Mouse (Mus musculus): ENCODE results near the gene Snrk. TPM values are rescaled to one million over a fixed set of nuclear protein-coding genes. Genes with fewer than 3 reads are reported as not detected.

The Snrk gene
- polyA plus RNA-seq, 1 experiment from 2014 or later, result 57.6 TPM

GRCm38 (mm10) chr9:122216945-122217529 lies 100.0 kb downstream of the Snrk start:
- no peak overlapping the region for H3K4me2 ChIP-seq (replicated peaks)
- H3K9ac ChIP-seq, result no peak overlapping the region
- no peaks in the 10 kb centered on the region for H3K9me3 ChIP-seq
- ATAC-seq (ENCODE audit: insufficient number of reproducible peaks, insufficient read depth, low FRiP score, low TSS enrichment), result no peak
- H3K4me3 ChIP-seq, result no peak overlapping the region
- H3K36me3 ChIP-seq, result no peaks in the 10 kb centered on the region; the same call in 1 of the 2 replicates
- no peak overlapping the region for H3K27ac ChIP-seq
- peaks cover 6% of the 10 kb centered on the region; the same call in 1 of the 2 replicates for H3K4me1 ChIP-seq
- WGBS, result 77% methylated on average over 7 of the region's 7 CpGs
- H3K27me3 ChIP-seq, result no peaks in the 10 kb centered on the region

Other genes starting within 250 kb of the Snrk start
- 0.22 and 0.27 TPM in 2 replicates for gene Ackr2, start 218.9 kb upstream of the Snrk start, polyA plus RNA-seq (2016; fragmentation: Nextera tagmentation; extraction: Ambion mirVana)
- not detected in 2 replicates for gene Cyp8b1, start 201.0 kb upstream of the Snrk start, polyA plus RNA-seq (2016; fragmentation: Nextera tagmentation; extraction: Ambion mirVana)
- 2.1 and 2.2 TPM in 2 replicates for gene Fam198a, start 166.3 kb upstream of the Snrk start, polyA plus RNA-seq (2016; fragmentation: Nextera tagmentation; extraction: Ambion mirVana)
- gene Pomgnt2, start 120.2 kb upstream of the Snrk start, polyA plus RNA-seq (2016; fragmentation: Nextera tagmentation; extraction: Ambion mirVana), result 13.9 and 15.0 TPM in 2 replicates
- 39.0 and 39.2 TPM in 2 replicates for gene Ano10, start 177.2 kb downstream of the Snrk start, polyA plus RNA-seq (2016; fragmentation: Nextera tagmentation; extraction: Ambion mirVana)
- gene Abhd5, start 234.3 kb downstream of the Snrk start, polyA plus RNA-seq (2016; fragmentation: Nextera tagmentation; extraction: Ambion mirVana), result 25.6 and 28.1 TPM in 2 replicates